Mouse (Mus musculus): ENCODE measurements around the gene Lars2.

GRCm38 (mm10) chr9:123326106-123326505 lies 40.6 kb upstream of the Lars2 start:
- TF ChIP-seq E2F4 (IDR thresholded peaks at IDR 0.05; ENCODE audit: insufficient replicate concordance, low read depth, low read length) (no peak), POLR2A (IDR thresholded peaks at IDR 0.05; ENCODE audit: low read depth, low read length) (no peak), CHD2 (IDR thresholded peaks at IDR 0.05; ENCODE audit: low read length) (no peak), MAFK (IDR thresholded peaks at IDR 0.05; ENCODE audit: insufficient replicate concordance, low read length) (no peak), MAX (IDR thresholded peaks at IDR 0.05; ENCODE audit: low read length) (no peak)

Data from CH12.LX (cell line).